Mouse (Mus musculus) layer of hippocampus, adult 6 months (tissue): ENCODE results near the gene Arhgef6. TPM values are rescaled to one million over a fixed set of nuclear protein-coding genes. Genes with fewer than 3 reads are reported as not detected.

Experiments used
- long read RNA-seq, 2 experiments: library from polyadenylated mRNA; unstranded; transcript quantifications; one replicate each; pipeline ENCODE4 v2.0.0; 2019 to 2020
- polyA plus RNA-seq: library from polyadenylated mRNA; unstranded; fragments of <200 nt; fragmentation: Nextera tagmentation; gene quantifications from 2 replicates; pipeline ENCODE4 v1.2.3, GENCODE M21; 2021

The Arhgef6 gene
- polyA plus RNA-seq, result 7.7 and 8.0 TPM in 2 replicates
- long read RNA-seq, experiment 1, partial matches to known transcripts, result 1 of 3 reads
- long read RNA-seq, experiment 1, other reads (novel, unspliced or antisense), result 2 of 3 reads
- long read RNA-seq, experiment 2, partial matches to known transcripts, result 1 of 4 reads
- long read RNA-seq, experiment 2, other reads (novel, unspliced or antisense), result 3 of 4 reads

DNA sequence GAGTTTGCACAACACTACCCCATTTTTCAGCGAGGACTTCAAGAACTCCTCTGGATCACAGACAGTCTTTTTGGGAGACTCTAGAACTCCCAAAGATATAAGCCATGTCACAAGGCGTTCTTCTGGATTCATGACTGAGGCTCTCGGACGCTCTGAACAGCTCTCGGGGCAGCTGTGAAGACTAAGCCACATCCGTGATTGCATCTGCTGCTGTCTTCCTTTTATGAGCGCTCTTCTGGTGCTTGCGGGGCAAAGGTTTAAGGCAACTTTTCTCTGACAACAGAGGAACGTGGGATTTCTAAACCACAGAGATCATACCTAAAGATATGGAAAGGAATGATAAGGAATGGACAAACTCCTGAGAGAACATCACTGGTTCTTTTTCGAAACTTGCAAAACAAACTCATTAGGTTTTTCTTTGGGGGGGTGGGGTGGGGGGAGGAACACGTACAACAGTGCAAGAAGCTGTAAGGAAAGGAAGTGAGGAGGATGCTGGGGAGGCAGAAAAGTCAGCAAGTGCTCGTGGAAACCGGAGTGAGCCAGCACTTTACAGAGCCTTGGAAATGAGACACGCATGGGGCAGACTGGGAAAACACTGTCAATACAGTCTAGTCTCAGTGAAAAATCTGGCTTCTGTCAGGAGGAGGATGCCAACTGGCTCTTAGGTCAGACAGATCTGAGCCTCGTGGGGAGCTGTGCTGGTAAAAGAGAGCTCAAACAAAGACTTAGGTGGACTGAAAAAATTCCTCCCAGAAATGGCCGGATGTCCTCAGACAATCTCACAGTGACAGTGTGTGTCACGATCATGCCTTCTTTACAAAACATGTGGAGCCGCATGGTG is at the start of gene Arhgef6:
TSS of gene Arhgef6 (minus strand) at position 359 of the 841 bp plus-strand sequence.

DNA sequence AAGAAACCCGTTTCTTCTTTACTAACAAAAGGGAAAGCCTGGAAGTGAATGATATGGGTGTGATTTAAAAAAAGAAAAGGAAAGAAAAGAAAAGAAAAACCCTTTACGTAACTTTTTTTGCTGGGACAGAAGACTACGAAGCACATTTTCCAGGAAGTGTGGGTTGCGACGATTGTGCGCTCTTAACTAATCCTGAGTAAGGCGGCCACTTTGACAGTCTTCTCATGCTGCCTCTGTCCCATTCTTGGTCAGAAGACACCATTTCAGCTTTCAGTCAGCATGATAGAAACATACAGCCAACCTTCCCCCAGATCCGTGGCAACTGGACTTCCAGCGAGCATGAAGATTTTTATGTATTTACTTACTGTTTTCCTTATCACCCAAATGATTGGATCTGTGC is 126.7 kb downstream of the Arhgef6 start, which contains the start of gene Cd40lg:
TSS of gene Cd40lg (plus strand) at position 268 of the 400 bp plus-strand sequence.

Other genes starting within 250 kb of the Arhgef6 start
- gene Cd40lg, start 126.6 kb downstream of the Arhgef6 start, polyA plus RNA-seq, result not detected in 2 replicates
- 41.7 and 42.3 TPM in 2 replicates for gene Rbmx, start 54.3 kb upstream of the Arhgef6 start, polyA plus RNA-seq
- not detected in 2 replicates for gene Gm364, start 70.4 kb upstream of the Arhgef6 start, polyA plus RNA-seq
- 1.6 and 2.0 TPM in 2 replicates for gene Gpr101, start 165.0 kb upstream of the Arhgef6 start, polyA plus RNA-seq